Mouse (Mus musculus): ENCODE results near the gene Ccdc120.

Gene Ccdc120

DNA sequence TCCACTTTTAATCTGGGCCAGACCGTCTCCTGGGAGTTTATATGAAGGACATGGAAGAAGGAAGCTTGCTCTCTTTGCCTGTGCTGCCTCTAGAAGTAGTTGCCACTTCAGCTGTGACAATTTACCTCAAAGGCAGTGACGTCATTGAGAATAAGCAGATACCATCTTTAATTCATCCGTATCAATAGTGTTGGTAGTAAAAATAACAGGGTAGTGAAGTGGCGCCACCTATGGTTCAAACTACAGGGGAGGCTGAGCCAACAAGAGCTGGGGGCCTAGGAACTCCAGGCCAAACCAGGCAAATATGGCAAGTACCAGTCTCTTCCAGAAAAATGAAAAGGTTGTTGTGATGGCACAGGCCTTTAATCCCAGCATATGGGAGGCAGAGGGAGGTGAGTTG is 57.8 kb downstream of the Ccdc120 start:
- no peak for DNase-seq (ENCODE audit: low spot score)

DNA sequence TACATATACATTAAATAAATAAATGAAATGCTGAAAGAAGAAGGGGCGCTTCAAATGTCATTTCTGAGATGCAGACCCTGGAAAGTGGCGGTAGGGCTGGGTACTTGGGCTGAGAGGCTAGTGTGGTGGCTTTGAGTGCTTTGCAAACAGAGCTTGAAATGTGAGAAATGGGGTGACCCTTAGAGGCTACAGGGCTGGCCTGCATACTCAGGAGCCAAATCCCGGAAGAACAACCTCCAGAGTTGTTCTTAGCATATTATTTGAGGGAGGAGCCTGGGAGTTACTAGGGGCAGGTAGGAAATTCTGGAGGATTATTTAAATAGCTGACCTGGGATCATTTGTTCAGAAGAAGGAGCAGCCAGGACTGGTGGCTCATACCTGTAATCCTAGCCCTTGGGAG is 60.2 kb downstream of the Ccdc120 start:
- DNase-seq (ENCODE audit: low spot score) = no peak

- no peak for DNase-seq (ENCODE audit: low spot score)
Observed at GRCm38 (mm10) chrX:7688321-7688720, 62.4 kb downstream of the Ccdc120 start.

Measured in testis, postnatal 10 days (tissue).